Mouse (Mus musculus): Measurements from ENCODE around the gene Kdm4a. TPM values are rescaled to one million over a fixed set of nuclear protein-coding genes. Genes with fewer than 3 reads are reported as not detected.

The Kdm4a gene
- polyA plus RNA-seq, 1 experiment, result 34.3 TPM

DNA sequence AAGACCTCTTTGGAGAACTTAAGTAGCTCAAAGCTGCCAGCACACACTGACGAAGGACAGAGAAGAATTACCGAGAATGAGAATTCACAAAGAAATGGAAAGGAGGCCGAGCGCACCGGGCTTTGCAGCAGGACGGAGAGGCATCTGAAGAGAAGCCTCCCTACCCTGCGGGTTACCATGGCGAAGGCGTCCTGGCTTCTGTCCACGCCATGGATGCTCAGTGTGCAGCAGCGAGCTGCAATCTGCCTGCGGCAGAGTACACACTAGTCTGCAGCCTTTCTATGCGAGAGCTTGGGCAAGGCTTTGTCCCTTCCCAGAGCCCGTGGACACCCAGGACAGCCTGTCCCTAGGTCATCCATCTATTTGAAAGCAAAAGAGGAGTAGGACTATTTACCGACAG is 23.3 kb downstream of the Kdm4a start:
- no peak for DNase-seq (ENCODE audit: low read depth)

GRCm38 (mm10) chr4:118154889-118155288 is 25.0 kb downstream of the Kdm4a start:
- no peak for DNase-seq (ENCODE audit: low read depth)

GRCm38 (mm10) chr4:118152020-118152785 is 27.6 kb downstream of the Kdm4a start:
- DNase-seq (ENCODE audit: low read depth), result no peak

DNA sequence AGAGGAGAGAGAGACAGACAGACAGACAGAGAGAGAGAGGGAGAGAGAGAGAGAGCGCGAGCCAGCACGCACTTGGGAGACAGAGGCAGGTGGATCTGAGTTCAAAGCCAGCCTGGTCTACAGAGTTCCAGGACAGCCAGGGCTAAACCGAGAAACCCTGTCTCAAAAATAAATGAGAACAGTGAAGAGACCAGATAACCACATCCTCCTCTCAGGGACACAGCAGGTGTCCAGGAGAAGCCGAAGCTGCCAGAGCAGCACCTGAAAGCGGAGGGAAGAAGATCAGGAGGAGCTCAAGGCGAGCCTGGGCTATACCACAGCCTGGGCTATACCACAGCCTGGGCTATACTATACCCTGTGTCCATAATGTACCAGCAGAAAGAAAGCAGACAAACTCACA is 29.0 kb downstream of the Kdm4a start:
- no peak for DNase-seq (ENCODE audit: low read depth)

- DNase-seq (ENCODE audit: low read depth), result no peak
Measured at GRCm38 (mm10) chr4:118149956-118150680, 29.7 kb downstream of the Kdm4a start.

- no peak for DNase-seq (ENCODE audit: low read depth)
Measured at GRCm38 (mm10) chr4:118149055-118149576, 30.7 kb downstream of the Kdm4a start.

GRCm38 (mm10) chr4:118148317-118148687 is 31.5 kb downstream of the Kdm4a start:
- DNase-seq (ENCODE audit: low read depth), result no peak

DNA sequence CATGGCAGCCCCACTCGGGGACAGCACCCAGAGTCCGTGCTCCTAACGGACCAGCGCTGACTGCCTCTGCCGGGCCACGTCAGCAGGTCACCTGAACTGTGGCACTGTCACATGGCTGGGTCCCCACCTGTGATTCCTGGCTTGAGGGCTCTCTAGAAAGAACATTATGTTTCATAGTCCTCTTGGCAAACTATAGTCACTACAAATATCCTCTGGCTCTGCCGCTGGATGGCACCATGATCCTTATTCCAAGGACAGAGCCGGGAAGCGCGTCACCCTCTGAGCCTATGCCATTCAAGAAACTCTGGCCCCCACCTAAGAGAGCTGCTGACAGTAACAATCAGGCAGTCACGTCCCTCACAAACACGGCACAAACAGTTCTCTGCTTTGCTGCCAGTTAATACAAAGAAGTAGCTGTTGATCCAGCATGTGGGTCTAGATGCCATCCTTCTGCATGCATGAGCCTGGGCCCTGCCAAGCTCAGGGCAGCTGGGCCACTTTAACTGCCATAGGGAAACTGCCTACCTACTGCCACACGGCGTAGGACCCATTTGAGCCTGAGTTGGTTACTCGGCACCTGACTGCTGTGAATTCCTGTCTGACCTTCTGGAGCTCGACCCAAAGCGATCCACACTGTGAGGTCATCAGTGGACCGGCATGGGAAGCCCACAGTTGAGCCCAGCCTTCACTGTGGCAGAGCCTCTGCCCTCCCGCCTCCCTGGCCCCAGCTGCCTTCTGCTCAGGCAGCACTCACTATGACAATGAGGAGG is 32.1 kb downstream of the Kdm4a start:
- DNase-seq (ENCODE audit: low read depth), result no peak

DNA sequence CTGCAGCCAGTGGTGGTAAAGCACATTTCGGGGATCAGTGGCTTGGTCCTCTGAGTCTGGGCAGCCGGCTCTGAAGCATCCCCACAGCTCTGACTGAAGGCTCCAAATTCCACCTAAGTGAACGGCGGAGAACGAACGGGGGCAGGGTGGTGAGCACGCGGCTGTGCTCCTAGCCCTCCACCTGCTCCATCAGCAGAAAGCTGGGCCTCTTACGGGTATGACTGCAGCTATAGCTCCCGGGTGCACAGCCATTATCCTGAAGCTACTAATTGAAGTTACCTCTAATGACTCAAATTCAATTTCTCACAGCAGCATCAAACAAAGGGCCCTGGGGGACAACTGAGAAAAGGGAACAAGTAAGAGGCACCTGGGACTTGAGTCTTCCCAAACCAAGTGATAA is 32.8 kb downstream of the Kdm4a start:
- no peak for DNase-seq (ENCODE audit: low read depth)

- no peak for DNase-seq (ENCODE audit: low read depth)
Measured at GRCm38 (mm10) chr4:118144324-118144723, 35.5 kb downstream of the Kdm4a start.

- DNase-seq (ENCODE audit: low read depth), result no peak
Measured at GRCm38 (mm10) chr4:118143679-118144078, 36.2 kb downstream of the Kdm4a start.

GRCm38 (mm10) chr4:118141511-118141910 is 38.3 kb downstream of the Kdm4a start:
- DNase-seq (ENCODE audit: low read depth), result no peak

DNA sequence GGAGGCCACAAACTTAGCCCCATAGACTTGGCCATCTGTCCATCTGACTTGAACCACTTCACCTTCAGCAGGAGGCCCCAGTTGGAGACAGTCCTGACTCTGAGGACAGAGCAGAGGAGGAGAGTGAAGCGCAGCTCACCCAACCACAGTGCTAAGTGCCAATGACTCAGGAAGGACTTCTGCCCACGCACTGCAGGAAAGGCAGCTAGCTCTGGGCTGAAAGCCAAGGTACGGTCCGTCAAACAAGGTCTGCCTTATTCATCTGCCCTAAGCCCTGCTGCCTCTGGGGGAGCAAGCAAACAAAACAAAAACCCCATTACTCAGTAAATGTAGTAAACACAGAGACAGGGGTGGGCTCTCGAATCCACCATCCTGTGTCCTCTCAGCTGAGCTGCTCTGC is 41.0 kb downstream of the Kdm4a start:
- DNase-seq (ENCODE audit: low read depth), result peak; percentile 81

DNA sequence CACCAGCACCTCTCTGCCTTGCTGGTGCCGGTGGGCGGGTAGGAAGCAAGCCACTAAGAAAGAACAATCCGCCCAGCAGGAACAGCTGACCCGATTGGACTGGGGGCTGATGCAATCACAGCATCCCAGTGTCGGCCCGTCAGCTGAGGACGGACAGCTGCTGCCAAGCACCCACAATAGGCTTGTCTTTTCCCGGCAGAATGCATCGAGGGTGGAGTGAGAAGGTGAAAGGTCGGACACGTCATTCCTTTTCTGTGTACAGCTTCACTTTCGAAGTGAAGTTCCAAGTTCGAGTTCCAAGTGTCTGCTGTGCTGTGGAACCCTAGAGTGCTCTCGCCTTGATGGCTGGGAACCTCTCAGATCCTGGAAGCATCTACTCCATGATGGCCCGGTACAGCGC is 42.0 kb downstream of the Kdm4a start:
- no peak for DNase-seq (ENCODE audit: low read depth)

- no peak for DNase-seq (ENCODE audit: low read depth)
Measured at GRCm38 (mm10) chr4:118137311-118137710, 42.5 kb downstream of the Kdm4a start.

- DNase-seq (ENCODE audit: low read depth), result no peak
Measured at GRCm38 (mm10) chr4:118135414-118135813, 44.4 kb downstream of the Kdm4a start.

GRCm38 (mm10) chr4:118134485-118135365 is 45.1 kb downstream of the Kdm4a start, which contains the start of gene St3gal3:
TSS of gene St3gal3 (minus strand) at chr4:118134914.
- DNase-seq (ENCODE audit: low read depth), result no peak

GRCm38 (mm10) chr4:118131329-118131728 is 48.5 kb downstream of the Kdm4a start:
- no peak for DNase-seq (ENCODE audit: low read depth)

DNA sequence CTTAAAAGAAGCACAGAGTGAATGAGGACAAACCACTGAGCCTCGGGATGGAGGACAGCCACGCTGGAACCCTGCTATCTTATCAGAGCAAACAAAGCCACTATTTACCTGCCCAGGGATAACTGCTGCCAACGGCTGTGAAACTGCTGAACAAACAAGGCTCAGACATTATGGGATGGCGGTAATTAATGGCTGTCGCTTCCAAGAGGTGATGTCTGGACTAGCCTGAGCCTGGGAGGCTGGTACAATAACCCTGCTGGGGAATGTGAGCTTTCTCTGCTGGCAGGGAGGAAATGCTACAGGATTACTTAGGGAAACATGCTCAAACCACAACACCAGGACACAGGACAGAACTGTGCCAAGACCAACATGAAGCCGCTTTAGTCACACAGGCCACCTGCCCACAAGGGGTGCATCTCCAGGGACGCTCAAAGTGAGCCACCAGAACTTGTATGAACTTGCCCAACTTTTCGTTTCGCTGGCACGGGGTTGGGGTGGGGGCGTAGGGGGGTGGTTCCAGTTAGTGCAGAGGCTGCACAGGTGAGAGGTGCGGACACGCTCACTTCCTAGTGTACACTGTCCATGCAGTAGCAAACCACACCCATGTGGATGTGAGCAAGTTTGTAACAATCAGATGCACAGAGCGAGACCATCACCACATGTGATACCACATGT is 56.7 kb downstream of the Kdm4a start:
- peak; percentile 93 for DNase-seq (ENCODE audit: low read depth)

GRCm38 (mm10) chr4:118122078-118122477 is 57.8 kb downstream of the Kdm4a start:
- no peak for DNase-seq (ENCODE audit: low read depth)

DNA sequence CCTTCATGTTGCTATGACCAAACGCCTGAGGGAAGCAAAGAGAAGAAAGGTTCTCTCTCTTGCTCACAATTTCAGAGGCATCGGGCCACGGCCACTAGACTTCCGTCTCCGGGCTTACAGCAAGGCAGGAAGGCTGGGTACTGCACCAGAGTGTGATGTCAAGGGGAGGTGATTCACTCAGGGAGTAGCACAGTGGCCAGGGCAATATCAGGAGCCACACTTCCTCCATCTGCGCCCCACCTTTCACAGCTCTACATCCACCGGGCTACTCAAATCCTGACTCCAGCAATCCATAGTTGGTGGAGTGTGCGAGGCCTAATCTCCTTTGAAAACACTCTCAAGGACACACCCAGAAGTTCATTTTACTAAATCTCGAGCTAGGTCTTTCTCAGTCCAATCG is 62.3 kb downstream of the Kdm4a start:
- DNase-seq (ENCODE audit: low read depth), result no peak
